In genomic region chr13:45686309-45686582, GRCm38 (mm10) we compare ENCODE assay signal across 19 mouse cellular contexts.
DNase-seq lines count a peak whose midpoint lies in the region; ATAC-seq lines count a peak whose summit lies in the region.
"Had no signal": no experiment of that assay in that cellular context is flagged by ENCODE, and none has a peak within 500 bp of the region (broad histone marks: within the 10 kb centered on the region; RNA-seq: fewer than 3 reads in every experiment).

No protein-coding gene starts in this region.

- no peak overlapping the region for H3K4me3 ChIP-seq in forebrain, embryonic 10.5 days
- H3K4me3 ChIP-seq in forebrain, embryonic 14.5 days (ENCODE audit: low read depth, low read length), result no peak overlapping the region
- H3K4me3 ChIP-seq in heart, embryonic 13.5 days, result no peak overlapping the region
- no peak overlapping the region for H3K4me3 ChIP-seq in limb, embryonic 10.5 days
- H3K4me3 ChIP-seq: embryonic facial prominence, embryonic 12.5 days; forebrain, embryonic 13.5 days had no signal

- no peak for DNase-seq in forebrain, embryonic 10.5 days (ENCODE audit: extremely low spot score, low spot score)
- DNase-seq in forebrain, embryonic 14.5 days (ENCODE audit: low spot score), result no peak
- no peak for DNase-seq in heart, adult 9 months (ENCODE audit: low spot score in 2 of 2)
- no peak for DNase-seq in urinary bladder, postnatal 36 days (ENCODE audit: low spot score in 2 of 2)
- no peak for DNase-seq in limb, embryonic 10.5 days (ENCODE audit: low spot score)
- DNase-seq: adrenal gland, postnatal 10 days; cerebellum, adult 11-12 months; cerebellum, adult 9-10 months; cerebellum, postnatal 25 days; heart, postnatal 10 days; kidney, adult 8-10 months had no signal

- peaks cover 19% of the 10 kb centered on the region for H3K4me1 ChIP-seq in forebrain, embryonic 10.5 days
- H3K4me1 ChIP-seq in forebrain, embryonic 14.5 days (ENCODE audit: control insufficient read depth, insufficient read depth, low read length), result peaks cover 3% of the 10 kb centered on the region; the same call in 1 of the 2 replicates
- peaks cover 44% of the 10 kb centered on the region for H3K4me1 ChIP-seq in heart, embryonic 13.5 days
- H3K4me1 ChIP-seq in limb, embryonic 10.5 days, result 0 out of 2 replicates have a peak, but pooled peaks cover 2% of the 10 kb centered on the region

- WGBS in forebrain, embryonic 10.5 days, result 59% methylated on average over 3 of the region's 3 CpGs
- WGBS in forebrain, embryonic 14.5 days, result 58% methylated on average over 3 of the region's 3 CpGs
- WGBS in heart, embryonic 13.5 days, result 54% methylated on average over 3 of the region's 3 CpGs
- WGBS in limb, embryonic 10.5 days, result 57% methylated on average over 3 of the region's 3 CpGs

- H3K9me3 ChIP-seq in forebrain, embryonic 10.5 days, result no peaks in the 10 kb centered on the region
- H3K9me3 ChIP-seq in forebrain, embryonic 14.5 days (replicated peaks; ENCODE audit: control insufficient read depth, low read length), result no peaks in the 10 kb centered on the region
- H3K9me3 ChIP-seq in heart, embryonic 13.5 days, result no peaks in the 10 kb centered on the region
- no peaks in the 10 kb centered on the region for H3K9me3 ChIP-seq in limb, embryonic 10.5 days (replicated peaks)
- H3K9me3 ChIP-seq: embryonic facial prominence, embryonic 12.5 days; forebrain, embryonic 13.5 days; G1E had no signal

- 0 out of 2 replicates have a peak overlapping the region, but pooled peaks have one; percentile 35 for H3K27ac ChIP-seq in forebrain, embryonic 10.5 days
- no peak overlapping the region for H3K27ac ChIP-seq in forebrain, embryonic 14.5 days (ENCODE audit: low read depth, low read length)
- 0 out of 2 replicates have a peak overlapping the region, but pooled peaks have one; percentile 80 for H3K27ac ChIP-seq in heart, embryonic 13.5 days (replicated peaks)
- no peak overlapping the region for H3K27ac ChIP-seq in limb, embryonic 10.5 days
- H3K27ac ChIP-seq: embryonic facial prominence, embryonic 12.5 days; forebrain, embryonic 13.5 days; hindbrain, embryonic 14.5 days had no signal

- no peak overlapping the region for H3K9ac ChIP-seq in forebrain, embryonic 14.5 days (ENCODE audit: low read length)
- H3K9ac ChIP-seq in heart, embryonic 13.5 days, result 0 out of 2 replicates have a peak overlapping the region, but pooled peaks have one; percentile 28
- H3K9ac ChIP-seq: embryonic facial prominence, embryonic 12.5 days; forebrain, embryonic 13.5 days; hindbrain, embryonic 14.5 days had no signal

- no peak overlapping the region for H3K4me2 ChIP-seq in forebrain, embryonic 14.5 days (ENCODE audit: low read length)
- no peak overlapping the region for H3K4me2 ChIP-seq in heart, embryonic 13.5 days
- H3K4me2 ChIP-seq: embryonic facial prominence, embryonic 12.5 days; forebrain, embryonic 13.5 days; hindbrain, embryonic 14.5 days had no signal

- ATAC-seq in forebrain, embryonic 14.5 days, result no peak
- no peak for ATAC-seq in heart, embryonic 13.5 days (ENCODE audit: extremely low read depth, insufficient number of reproducible peaks, low FRiP score, low TSS enrichment)
- peak; percentile 33 for ATAC-seq in activated CD4-positive, CD25-positive, alpha-beta regulatory T cell, adult 4 months
- ATAC-seq in inflammation-experienced regulatory T-cells, adult 6 months, result peak; percentile 41
- ATAC-seq: forebrain, embryonic 13.5 days; intestine, postnatal 0 days had no signal

- no peaks in the 10 kb centered on the region for H3K27me3 ChIP-seq in forebrain, embryonic 10.5 days (ENCODE audit: poor library complexity, severe bottlenecking)
- H3K27me3 ChIP-seq in forebrain, embryonic 14.5 days (replicated peaks; ENCODE audit: control insufficient read depth, insufficient read depth, low read length), result no peaks in the 10 kb centered on the region
- no peaks in the 10 kb centered on the region for H3K27me3 ChIP-seq in heart, embryonic 13.5 days (replicated peaks)
- H3K27me3 ChIP-seq in limb, embryonic 10.5 days (ENCODE audit: low read depth, poor library complexity, severe bottlenecking), result no peaks in the 10 kb centered on the region
- H3K27me3 ChIP-seq: embryonic facial prominence, embryonic 12.5 days; forebrain, embryonic 13.5 days had no signal

- H3K36me3 ChIP-seq in forebrain, embryonic 10.5 days (replicated peaks), result no peaks in the 10 kb centered on the region
- H3K36me3 ChIP-seq in forebrain, embryonic 14.5 days (ENCODE audit: control insufficient read depth, insufficient read depth, low read length), result no peaks in the 10 kb centered on the region
- no peaks in the 10 kb centered on the region for H3K36me3 ChIP-seq in heart, embryonic 13.5 days
- no peaks in the 10 kb centered on the region for H3K36me3 ChIP-seq in limb, embryonic 10.5 days
- H3K36me3 ChIP-seq: embryonic facial prominence, embryonic 12.5 days had no signal

Comparison
In these comparisons a context has a peak if more than half of its experiments do, and no peak if none do; other contexts are left out.
1. H3K27ac ChIP-seq: peak in forebrain, embryonic 10.5 days (single experiment) and heart, embryonic 13.5 days (single experiment); none in forebrain, embryonic 14.5 days (single experiment) and limb, embryonic 10.5 days (single experiment).
2. ATAC-seq: peak in activated CD4-positive, CD25-positive, alpha-beta regulatory T cell, adult 4 months (single experiment) and inflammation-experienced regulatory T-cells, adult 6 months (single experiment); none in forebrain, embryonic 14.5 days (single experiment) and heart, embryonic 13.5 days (single experiment).